Mouse (Mus musculus): ENCODE results near the gene Klhdc8a. TPM values are rescaled to one million over a fixed set of nuclear protein-coding genes. Genes with fewer than 3 reads are reported as not detected.
"Not testable (repeated sequence)": the region's sequence is repeated elsewhere in the genome, so short reads cannot be mapped to it uniquely, and the experiment has no call there.

Klhdc8a gene
- 10 to 100 TPM; 11.8 to 22.9 (median 17.5) TPM for total RNA-seq (2022)

DNA sequence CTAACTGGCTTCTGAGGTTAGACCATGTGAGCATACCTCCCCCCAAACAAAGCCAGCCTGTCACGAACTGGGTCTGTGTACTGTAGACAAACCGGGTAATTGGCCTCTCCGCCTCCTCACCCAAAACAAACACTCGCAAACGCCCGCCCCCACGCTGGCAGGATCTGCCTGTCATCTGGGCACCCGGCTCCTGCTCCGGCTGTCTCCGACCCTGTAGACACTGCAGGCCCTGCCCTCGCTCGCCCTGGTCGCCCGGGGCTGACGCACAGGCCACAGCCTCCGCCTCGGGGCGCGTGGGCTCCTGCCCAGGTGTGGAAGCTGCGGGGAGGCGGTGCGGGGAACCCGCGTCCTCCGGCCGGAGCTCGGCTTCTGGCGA is at the start of gene Klhdc8a:
Gene Klhdc8a, plus strand, starts transcription at position 202 of the 376 bp plus-strand sequence.
- DNase-seq (ENCODE audit: low spot score) = no peak

DNA sequence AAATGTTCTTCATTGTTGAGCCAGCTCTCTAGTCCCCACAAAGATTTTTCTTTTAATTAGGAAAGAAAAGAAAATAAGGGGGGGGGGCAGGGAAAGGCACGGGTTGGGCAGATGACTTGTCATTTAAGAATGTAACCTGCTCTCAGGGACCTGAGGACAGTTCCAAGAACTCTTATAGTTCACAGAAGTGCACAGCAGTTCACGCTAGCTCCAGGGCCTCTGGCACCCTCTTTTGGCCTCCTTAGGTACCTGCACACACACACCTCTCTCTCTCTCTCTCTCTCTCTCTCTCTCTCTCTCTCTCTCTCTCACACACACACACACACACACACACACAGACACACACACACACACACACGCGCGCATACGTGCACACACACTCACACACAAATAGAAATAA is 44.0 kb upstream of the Klhdc8a start:
- DNase-seq (ENCODE audit: low spot score) = no peak

DNA sequence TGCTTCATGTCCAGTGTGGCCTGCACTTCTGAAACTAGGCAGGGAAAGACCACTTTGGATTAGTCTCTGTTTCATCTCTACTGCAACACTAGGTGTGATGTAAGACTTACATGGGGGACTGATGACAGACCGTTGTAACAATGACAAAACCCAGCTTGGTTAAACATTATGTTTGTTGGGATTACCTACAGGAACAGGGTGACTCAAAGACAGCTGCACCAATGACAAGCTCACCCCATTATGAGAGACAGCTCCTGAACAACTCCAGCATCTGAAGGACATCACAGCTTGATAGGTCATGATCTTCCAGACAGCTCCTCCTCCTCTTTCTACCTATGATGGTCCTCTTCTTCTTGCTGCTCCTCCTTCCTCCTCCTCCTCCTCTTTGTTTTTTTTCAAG is 38.1 kb upstream of the Klhdc8a start:
- no peak for DNase-seq (ENCODE audit: low spot score)

DNA sequence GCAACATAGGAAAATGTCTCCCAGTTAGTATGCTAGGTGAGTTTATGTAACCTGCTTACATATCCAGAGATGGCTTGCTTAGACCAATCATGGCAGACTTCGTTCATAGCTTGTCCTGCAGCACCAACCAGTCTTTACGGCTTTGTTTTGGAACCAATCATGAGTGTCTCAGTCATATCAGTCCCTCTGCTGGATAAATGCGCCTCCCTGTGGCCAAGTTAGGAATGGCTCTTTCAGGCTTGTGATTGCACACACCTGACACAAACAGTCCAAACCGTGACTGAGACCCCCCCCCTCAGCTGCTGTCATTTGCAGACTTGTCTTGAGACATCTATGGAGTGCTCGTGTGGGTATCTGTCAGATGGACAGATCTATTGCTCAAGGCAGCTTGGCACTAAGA is 37.4 kb upstream of the Klhdc8a start:
- no peak for DNase-seq (ENCODE audit: low spot score)

DNA sequence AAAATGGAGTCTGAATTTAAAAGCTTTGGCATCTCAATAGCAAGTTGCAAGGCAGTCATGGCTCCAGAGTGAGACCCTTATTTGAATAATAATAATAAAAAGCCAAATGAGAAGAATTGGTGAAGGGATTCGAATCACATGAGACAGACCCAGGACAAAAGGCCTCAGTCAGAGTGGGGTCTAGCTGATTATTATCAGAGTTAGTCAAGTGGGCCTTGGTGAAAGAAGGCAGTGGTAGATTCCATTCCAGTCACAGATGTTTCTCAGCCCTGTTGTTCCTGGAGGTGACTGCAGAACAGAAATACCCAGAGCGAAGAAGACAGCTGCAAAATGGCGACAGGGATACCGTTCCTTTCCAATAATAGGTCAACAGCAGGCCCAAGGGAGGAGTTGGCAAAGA is 34.8 kb upstream of the Klhdc8a start:
- DNase-seq (ENCODE audit: low spot score) = no peak

DNA sequence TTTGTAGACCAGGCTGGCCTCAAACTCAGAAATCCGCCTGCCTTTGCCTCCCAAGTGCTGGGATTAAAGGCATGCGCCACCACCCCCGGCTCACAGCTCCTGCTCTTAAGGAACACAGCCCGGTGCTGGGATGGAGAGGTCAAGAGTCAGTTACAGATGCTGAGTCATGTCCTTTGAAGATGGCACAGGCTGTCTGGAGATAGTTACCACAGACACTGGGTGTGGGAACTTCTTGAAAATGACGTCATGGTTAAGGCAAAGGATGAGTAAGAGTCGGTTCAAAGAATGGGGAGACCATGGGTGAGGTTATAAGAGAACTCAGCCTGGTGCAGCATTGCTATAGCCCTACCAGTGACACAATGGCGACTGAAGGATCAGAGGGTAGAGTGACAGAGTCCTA is 33.8 kb upstream of the Klhdc8a start:
- no peak for DNase-seq (ENCODE audit: low spot score)

DNA sequence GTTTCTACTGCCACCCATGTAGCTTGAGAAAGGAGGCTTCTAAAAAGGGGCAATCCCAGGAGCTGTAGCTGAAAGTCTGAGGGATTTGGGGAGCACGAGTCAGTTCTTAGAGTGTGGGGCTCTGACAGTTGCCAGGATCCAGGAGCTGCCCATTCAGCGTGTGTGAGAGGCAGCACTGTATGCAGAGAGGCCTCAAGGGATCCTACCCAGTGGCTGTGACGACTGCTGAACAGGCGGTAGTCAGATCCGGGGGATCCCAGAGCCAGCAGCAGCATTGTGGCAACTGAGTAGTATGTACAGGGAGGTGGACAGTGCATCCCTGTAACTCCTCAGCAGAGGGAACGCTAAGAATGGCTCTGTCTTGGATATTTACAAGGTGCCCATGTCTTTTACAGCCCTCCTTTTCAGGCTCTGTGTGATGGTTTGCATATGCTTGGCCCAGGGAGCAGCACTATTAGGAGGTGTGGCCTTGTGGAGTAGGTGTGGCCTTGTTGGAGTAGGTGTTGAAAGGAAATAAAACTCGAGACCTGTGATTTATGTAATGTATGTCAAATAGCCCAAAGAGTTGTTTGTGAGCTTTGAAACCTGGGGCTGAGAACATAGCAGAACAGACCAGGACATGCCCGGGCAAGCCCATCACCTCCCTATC is 33.1 kb upstream of the Klhdc8a start:
- DNase-seq (ENCODE audit: low spot score) = no peak

DNA sequence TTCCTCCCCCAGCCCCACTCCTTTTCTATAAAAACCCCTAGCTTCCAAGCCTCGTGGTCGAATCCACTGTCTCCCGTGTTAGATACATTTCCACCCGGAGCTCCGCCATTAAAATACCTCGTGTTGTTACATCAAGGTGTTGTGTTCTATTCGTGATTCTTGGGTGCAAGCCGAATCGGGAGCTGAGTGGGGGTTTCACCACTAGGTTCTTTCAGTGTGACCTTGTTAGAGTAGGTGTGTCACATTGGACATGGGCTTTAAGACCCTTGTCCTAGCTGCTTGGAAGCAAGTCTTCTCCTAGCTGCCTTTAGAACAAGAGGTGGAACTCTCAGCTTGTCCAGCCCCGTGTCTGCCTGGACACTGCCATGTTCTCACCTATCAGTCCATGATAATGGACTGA is 32.5 kb upstream of the Klhdc8a start:
- DNase-seq (ENCODE audit: low spot score) = no peak

DNA sequence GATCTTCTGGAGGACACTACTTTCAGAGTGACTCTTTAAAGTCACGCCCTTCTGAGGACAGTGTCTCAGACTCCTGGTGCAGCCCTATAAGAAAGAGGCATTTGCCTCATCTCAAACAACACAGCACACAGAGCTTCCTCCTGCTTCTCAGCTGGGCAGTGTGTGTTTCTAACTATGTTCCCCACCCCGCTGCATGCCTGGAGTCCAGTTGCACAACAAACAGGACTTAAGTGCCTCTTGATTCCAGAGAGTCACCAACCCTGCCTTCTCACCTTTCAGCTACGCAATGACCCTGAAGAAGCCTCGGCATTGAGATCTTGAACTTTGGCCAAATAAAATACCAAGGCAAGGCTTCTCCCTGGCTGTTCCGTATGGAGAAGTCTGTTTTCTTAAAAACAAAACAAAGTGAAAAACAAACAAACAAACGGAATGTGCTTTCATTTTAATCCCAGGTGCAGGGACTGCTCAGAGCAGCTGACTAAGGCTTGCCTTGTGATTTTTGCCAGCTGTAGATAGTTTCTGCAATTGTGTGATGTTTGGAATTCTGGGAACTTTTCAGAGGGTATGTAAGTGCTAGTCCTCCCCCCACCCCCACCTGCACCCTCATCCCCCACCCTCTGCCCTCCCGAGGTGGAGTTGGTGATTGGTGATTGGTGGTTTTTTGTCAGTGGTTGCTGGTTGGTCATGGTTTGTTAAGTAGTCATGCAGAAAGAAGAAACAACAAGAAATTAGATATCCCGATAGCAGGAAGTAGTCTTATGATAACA is 31.5 kb upstream of the Klhdc8a start:
- DNase-seq (ENCODE audit: low spot score) = no peak

DNA sequence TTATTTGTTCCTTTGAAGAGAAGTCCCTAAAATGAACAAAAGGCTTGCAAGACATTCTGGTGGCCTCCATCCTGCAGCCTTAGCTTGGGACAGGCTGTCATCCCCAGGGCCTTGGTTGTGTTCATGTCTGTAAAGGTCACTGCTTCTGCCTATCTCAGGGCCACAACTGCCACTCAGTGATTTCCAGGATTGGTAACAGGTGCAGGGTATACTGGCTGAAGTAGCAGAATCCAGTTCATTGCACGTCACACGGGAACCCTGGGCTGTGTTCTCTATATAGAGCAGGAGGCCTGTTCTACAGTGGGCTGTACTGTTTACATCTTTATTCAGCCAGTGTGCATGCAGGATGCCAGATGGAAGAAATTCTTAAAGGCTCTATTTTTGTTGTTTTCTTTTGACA is 30.5 kb upstream of the Klhdc8a start:
- no peak for DNase-seq (ENCODE audit: low spot score)

DNA sequence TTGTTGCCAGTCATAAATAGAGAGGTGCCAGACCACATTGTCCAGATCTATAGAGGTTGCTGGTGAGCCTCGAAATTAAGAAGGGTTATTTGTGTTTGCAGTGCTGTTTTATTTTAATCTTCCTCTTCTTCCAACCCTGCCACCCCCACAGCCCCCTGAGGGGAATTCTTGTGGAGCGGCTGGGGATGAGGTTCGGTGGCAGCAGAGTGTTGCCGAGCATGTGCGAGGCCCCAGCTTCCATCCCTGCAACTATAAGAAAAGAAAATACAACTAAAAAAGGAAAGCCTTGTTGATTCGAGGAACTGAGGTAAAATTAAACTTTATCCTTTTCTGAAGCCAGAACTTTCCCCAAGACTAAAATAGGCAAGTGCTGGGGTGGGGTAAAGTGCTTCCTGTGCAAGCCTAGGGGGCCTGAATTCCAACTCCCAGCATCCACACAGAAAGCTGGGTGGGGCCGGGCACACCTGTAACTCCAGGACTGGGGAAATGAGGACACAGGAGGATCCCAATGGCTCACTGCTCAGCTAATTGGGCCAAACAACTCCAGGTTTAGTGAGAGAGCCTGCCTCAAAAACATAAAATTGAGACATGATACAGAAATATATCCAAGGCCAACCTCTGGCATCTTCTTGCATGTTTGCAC is 29.9 kb upstream of the Klhdc8a start:
- DNase-seq (ENCODE audit: low spot score) = no peak

DNA sequence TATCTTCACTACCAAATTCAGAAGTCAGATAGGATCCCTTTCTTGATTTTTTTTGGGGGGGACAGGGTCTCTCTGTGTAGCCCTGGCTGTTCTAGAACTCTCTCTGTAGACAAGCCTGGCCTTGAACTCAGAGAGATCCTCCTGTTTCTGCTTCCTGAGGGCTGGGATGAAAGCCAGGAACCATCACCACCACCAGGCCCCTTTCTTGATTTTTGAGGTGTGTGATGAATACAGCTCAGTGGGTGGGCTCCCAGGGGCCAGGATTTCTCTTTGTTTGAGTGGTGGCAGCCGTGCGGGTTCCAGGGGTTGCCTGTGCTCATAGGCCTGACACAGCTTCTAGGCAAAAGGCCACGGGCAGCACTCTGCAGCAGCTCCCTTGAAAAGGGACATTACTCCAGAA is 27.2 kb upstream of the Klhdc8a start:
- DNase-seq (ENCODE audit: low spot score) = no peak

DNA sequence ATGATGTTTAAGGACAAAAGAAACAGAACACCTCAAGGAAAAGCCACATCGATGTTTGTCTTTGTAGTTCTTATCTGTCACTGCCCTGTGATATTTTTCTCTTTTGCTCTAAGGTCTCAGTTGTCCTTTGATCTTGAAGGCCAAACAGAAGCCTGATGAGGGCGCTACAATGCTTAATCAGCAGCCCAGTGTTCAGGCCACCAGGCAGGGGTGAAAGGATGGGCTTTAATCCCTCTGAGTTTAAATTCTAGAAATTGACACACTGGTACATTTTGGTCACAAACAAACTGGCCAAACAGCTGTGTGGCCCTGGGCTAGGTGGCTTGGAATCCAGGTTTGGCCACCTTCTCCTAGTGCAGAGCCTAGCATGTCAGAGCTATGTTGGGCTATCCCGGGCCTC is 21.7 kb upstream of the Klhdc8a start:
- DNase-seq (ENCODE audit: low spot score) = no peak

DNA sequence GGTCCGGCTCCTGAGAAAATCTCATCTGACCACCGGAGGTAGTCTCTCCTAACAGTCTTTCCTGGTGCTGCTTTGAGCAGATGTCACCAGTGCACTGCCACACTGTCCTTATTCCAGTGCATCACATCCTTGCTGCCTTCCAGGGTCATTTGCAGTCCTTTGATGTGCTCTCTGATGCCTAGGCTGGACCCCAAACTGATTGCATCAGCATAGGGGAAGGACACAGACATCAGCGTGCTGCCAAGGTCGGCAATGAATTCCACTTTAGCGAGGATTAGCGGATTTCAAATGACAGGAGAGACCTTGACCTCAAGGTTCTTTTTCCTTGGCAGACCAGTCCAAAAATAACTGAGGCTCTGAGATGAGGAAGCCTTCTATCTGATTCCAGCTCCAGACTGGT is 21.3 kb upstream of the Klhdc8a start:
- no peak for DNase-seq (ENCODE audit: low spot score)

DNA sequence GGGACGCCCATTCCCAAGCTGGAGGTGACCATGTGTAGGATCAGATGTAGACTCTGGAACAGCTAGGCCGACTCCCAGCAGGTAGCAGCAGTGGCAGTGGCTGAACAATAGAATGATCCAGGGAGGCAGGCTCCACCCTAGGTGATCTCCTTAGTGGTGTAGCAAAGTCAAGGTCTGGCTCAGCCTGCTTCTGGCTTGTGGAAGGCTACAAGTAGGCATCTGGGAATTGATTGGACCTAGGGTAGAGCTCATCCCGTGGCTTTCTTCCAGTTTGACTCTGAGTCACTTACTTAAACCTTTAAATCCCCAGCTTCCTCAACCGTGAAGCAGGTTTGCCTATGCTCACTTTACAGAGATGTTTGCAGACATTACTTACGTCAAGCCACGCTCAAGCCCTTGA is 17.8 kb upstream of the Klhdc8a start:
- not testable (repeated sequence) for DNase-seq (ENCODE audit: low spot score)

DNA sequence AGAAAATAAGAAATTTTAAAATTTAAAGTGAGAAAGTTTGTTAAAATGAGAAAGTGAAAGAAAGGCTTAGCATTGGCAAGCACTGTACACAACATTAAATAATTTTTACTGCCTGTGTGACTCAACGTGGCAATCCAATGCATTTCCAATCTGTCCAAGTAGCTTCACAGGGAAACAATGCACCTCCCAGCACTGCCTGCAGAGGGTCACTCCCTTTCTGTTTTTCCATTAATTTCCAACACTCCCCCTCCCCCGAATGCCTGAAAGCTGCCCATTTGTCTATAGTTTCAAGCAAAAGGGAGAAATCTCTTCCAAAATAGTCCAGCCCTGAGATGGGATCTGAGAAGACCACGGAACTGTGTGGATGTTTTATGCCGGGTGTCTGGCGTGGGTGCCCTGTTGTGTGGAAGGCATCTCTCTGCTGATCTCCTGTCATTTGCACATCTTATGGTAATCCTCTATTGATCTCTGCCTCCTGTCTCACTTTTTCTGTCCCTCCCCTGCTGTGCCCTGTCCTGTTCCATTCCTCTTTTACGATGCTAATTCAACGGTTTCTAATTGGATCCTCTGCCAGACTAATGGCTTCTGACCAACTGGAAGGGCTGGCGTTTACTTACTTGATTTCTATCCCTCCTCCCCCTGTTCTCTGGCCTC is 16.8 kb upstream of the Klhdc8a start:
- DNase-seq (ENCODE audit: low spot score) = no peak

DNA sequence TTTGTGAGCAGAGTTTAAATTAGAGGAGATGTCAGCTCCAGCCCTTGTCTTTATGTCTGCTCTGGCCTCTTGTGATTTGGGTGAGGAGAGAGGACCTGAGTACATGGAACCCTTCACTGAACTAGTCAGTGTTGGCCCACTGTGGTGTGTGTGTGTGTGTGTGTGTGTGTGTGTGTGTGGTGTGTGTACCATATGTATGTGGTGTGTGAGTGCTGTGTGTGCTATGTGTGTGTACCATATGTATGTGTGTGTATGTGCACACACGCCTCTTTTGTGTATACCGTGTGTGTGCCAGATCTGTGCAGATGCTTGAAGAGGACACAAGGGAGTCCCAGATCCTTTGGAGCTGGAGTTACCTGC is 16.3 kb upstream of the Klhdc8a start:
- no peak for DNase-seq (ENCODE audit: low spot score)

DNA sequence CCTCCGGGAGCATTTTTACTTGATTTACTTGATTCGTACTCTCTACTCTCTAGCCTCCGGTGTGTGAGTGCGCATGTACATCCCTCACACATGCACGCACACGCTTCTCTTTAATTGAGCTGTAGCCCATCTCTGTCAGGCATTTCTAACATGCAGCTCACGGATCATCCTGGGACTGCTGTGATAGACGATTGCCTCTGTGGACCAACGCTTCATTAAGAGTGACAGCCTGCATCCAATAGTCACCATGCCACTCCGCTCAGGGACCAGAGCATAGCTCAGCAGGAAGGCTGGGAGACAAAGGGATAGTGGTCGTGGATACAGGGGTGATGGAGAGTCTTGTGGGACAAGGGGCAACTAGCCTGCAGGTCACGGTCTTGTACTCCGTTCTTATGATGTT is 15.4 kb upstream of the Klhdc8a start:
- no peak for DNase-seq (ENCODE audit: low spot score)

DNA sequence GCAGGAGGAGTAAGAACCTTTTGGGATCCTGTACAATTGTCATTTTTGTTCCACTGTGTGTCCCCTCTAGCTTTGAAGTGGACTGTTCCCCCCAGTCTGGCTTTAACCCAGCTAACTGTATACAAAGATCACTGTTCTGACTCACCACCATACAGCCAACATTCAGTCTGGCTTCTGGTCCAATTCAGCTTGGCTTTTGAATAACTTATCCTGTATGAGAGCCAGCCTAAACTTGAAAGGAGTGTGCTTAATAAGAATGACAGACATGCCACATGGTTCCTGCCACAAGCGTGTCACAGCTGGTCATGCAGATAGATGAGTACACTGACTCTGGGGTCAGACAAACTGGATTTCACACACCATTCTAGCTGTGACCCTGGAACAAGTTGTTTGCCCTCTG is 11.7 kb upstream of the Klhdc8a start:
- no peak for DNase-seq (ENCODE audit: low spot score)

DNA sequence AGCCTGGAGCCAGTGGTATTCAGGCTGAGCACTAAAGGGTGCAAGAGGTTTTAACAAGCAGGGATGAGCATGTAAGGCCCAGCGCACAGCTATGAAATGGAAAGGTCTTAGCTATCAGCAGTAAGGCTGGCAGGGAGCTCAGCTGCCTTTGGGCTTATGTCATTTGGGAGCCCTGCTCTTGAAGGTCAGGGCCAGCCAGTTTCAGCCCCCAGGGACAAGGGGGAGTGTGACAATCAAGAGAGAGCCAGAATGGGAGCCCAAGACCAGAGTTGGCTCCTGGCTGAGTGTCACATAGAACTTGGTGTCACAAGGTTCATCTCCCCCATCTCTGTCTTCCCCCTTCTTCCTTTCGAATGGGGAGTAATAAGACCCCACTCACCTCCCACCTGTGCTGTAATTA is 11.0 kb upstream of the Klhdc8a start:
- DNase-seq (ENCODE audit: low spot score) = no peak

DNA sequence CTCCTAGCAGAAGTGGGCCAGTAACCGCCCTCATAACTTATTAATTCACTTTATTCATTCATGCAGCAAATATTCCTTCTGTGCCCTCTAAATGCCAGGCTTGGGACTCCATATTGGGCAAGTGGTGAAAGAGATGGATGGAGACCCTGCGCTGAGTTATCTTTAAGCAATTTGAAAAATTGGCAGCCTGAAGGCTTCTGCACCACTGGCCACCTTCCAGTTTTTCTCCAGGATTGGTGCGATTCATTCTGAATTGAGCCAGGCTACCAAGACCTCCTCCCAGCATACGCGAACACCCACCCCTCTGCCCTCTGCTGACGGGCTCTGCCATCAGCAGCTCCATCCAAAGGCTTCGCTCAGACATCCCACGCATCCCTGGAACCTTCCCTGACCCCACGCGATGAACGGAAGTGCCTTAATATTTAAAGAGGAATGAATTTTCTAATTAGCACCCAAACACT is 10.4 kb upstream of the Klhdc8a start:
- no peak for DNase-seq (ENCODE audit: low spot score)

DNA sequence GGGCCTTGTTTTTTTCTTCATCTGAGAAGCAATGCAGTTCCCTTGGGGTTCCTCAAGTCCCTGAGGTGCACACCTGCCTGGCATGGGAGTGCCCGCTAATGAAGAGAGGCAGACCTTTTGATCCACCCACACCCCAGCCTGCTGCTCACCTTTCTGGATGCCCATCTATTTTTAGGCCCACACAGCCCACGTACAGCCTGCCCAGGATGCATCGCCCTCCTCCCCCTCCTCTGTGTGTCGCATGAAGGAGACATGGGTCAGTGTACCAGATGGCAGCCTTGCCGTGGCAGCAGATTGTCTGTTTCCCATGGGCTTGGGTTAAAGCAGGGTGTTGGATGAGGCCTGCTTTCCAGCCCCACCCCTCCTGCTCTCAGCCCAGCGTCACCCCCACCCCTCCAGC is 8.5 kb upstream of the Klhdc8a start:
- DNase-seq (ENCODE audit: low spot score) = no peak

All from heart, adult 8-10 months (tissue).